Mouse (Mus musculus): ENCODE measurements at regions not wholly inside any gene's neighbourhood (a gene's known extent, or its start where the extent isn't known, plus 50 kb on each side); places are given as distances from the start of the nearest gene placed in this dataset.

DNA sequence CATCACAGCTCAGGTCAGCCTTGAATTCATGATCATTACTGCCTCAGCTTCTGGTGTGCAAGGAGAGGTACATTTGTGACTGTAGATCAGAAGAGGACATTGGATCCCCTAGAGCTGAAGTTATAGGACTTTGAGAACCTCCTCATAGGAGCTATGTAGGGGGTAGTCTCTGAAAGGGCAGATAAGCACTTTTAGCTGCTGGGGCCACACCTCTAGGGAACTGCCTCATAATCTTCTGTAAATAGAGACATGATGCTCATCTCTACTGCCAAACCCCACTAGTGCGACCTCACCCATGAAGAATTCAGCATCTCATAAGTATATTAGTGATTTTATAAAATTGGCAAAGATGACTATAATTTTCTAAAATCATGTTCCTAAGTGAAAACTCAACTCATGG is 80.7 kb upstream of the Marcks start:
- no peaks in the 10 kb centered on the region for H3K79me2 ChIP-seq (ENCODE audit: inconsistent target)
- 100% methylated on average over 1 of the region's 1 CpGs for WGBS (ENCODE audit: missing documents)
- H3K27ac ChIP-seq = no peak overlapping the region
- H3K36me3 ChIP-seq (ENCODE audit: inconsistent target) = no peaks in the 10 kb centered on the region
- no peak overlapping the region for H3K4me3 ChIP-seq (ENCODE audit: inconsistent target)

DNA sequence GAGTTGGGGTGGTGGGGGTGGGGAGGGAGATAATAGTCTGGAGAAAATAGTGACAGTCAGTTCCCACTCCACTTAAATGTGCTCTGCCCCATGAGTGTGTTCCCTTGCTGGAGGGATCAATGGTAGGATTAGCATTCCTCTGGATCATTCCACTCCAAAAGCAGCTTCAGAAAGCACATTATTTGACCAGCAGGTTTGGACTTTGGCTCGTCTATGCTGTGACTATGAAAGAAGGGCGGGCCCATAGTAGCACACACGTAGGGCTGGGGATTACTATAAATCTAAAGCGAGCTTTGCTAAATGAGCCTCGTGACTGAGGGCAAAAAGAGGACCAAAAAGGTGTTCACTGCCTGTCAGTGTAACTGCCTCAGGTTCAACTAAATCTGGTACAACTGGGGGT is 75.9 kb upstream of the Marcks start:
- Histone ChIP-seq H3K36me3 (ENCODE audit: inconsistent target) (no peaks in the 10 kb centered on the region), H3K27ac (no peak overlapping the region), H3K4me3 (ENCODE audit: inconsistent target) (no peak overlapping the region), H3K79me2 (ENCODE audit: inconsistent target) (no peaks in the 10 kb centered on the region)
- 89% methylated on average over 5 of the region's 5 CpGs for WGBS (ENCODE audit: missing documents)

DNA sequence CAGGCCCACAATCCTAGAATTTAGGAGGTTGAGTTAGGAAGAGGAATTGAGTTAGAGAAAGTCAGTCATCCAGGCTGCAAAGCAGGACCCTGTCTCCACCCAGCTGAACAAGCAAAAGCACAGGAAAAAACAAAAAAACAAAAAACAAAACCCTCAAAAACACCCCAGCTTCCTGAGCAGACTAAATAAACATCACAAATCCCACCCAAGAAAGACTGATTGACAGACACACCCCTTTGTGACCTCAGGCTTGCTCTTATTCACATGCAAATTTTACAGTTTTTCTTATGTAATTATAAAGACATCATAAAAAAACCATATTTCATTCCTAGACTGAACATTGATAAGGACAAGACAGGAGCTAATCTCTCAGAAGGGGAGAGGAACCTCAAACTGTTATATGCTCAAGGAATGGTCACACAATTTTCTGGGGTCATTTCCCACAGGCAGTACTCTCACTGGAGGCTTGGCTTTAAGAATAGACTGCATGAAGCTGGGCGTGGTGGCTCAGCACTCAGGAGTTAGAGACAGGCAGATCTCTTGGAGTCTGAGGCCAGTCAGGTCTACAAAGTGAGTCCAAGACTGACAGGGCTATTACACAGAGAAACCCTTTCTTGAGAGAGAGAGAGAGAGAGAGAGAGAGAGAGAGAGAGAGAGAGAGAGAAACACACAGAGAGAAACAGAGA is 73.8 kb upstream of the Marcks start:
- Histone ChIP-seq H3K4me3 (ENCODE audit: inconsistent target) (no peak overlapping the region), H3K79me2 (ENCODE audit: inconsistent target) (no peaks in the 10 kb centered on the region), H3K27ac (no peak overlapping the region), H3K36me3 (ENCODE audit: inconsistent target) (no peaks in the 10 kb centered on the region)
- 90% methylated on average over 1 of the region's 1 CpGs for WGBS (ENCODE audit: missing documents)

DNA sequence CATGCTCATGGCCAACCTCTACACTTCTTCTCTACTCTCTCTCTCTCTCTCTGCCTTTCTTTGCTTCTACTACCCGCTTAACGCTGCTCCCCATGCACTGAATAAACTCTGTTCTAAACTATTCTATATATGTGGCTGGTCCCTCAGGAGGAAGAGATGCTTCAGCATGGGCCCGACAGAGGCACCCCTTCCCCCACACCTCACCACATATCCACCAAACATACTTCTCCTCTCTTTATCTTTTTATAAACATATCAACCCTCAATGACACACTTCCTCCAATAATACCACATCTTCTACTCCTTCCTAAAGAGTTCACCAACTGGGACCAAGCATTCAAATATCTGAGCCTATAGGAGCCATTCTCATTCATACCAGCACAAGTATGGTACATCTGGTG is 72.6 kb upstream of the Marcks start:
- no peak overlapping the region for H3K27ac ChIP-seq
- H3K36me3 ChIP-seq (ENCODE audit: inconsistent target) = no peaks in the 10 kb centered on the region
- 61% methylated on average over 3 of the region's 3 CpGs for WGBS (ENCODE audit: missing documents)
- no peak overlapping the region for H3K4me3 ChIP-seq (ENCODE audit: inconsistent target)
- no peaks in the 10 kb centered on the region for H3K79me2 ChIP-seq (ENCODE audit: inconsistent target)

DNA sequence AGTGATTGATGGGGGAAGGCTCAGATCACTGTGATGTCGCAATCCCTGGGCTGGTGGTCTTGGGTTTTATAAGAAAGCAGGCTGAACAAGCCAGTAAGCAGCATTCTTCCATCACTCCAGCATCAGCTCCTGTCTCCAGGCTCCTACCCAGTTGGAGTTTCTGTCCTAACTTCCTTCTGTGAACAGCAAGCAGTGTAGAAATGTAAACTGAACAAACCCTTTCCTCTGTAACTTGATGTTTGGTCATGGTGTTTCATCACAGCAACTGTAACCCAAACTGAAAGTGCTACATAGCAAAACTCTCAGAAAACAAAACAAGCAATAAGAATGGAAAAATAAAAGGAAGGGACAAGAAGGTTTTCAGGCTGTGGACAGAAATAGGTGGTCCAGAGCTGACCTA is 71.5 kb upstream of the Marcks start:
- no peak overlapping the region for H3K4me3 ChIP-seq (ENCODE audit: inconsistent target)
- H3K79me2 ChIP-seq (ENCODE audit: inconsistent target) = no peaks in the 10 kb centered on the region
- no peak overlapping the region for H3K27ac ChIP-seq
- no peaks in the 10 kb centered on the region for H3K36me3 ChIP-seq (ENCODE audit: inconsistent target)
- WGBS (ENCODE audit: missing documents) = 94% methylated on average over 1 of the region's 1 CpGs

DNA sequence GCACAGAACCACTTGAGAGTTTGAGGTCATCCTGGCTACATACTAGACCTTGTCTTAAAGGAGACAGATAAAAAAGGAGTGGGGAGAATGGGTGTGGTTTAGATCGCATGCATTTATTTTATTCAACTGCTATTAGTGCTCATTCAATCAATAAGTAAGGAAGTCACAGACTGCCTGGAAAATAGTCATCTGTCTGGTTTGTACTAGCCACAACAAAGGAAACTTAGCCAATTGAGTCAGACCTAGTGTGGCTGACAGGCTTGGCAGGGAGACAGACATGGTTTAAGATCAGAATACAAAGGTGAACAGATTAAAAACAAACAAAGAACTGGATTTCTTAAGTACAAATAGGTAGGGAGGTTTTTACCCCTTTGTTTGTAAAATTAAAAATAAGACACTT is 68.3 kb upstream of the Marcks start:
- no peaks in the 10 kb centered on the region for H3K36me3 ChIP-seq (ENCODE audit: inconsistent target)
- WGBS (ENCODE audit: missing documents) = 100% methylated on average over 1 of the region's 1 CpGs
- H3K27ac ChIP-seq = no peak overlapping the region
- no peak overlapping the region for H3K4me3 ChIP-seq (ENCODE audit: inconsistent target)
- H3K79me2 ChIP-seq (ENCODE audit: inconsistent target) = no peaks in the 10 kb centered on the region

DNA sequence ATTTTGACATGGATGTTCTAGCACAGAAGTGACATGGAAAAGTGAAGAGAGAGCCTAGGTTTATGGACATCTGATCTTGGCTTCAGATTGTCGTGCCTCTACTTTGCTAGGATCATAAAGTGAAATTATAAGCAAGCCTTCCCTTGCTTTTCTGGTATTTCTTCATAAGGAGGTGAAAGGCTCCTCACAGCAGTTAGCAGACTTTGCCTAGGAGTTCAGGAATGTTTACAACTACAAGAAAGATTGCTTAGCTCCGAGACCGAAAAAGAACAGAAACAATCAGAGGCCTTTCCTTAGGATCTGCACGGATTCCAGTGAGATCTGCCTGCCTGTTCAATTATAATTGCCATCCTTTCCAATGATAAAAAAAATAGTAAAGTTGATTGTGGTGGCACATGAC is 67.8 kb upstream of the Marcks start:
- Histone ChIP-seq H3K27ac (no peak overlapping the region), H3K79me2 (ENCODE audit: inconsistent target) (no peaks in the 10 kb centered on the region), H3K36me3 (ENCODE audit: inconsistent target) (no peaks in the 10 kb centered on the region), H3K4me3 (ENCODE audit: inconsistent target) (no peak overlapping the region)
- 97% methylated on average over 4 of the region's 4 CpGs for WGBS (ENCODE audit: missing documents)

DNA sequence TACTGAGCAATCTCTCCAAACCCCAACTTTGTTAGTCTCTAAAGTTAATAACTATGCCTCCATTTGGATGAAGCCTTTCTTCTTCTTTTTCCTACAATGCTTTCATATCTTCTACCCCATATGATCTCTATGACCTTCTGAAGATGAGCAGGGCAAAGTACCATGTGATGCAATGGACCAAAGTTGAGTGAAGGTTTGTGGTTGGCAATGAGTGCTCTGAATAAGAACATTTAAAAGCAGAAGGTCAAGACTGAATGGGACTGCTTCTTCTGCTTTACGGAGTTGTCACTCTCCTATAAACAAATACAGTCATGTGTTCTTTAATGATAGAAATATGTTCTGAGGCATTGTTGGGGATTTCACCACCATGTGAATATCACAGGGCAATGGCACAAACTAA is 65.0 kb upstream of the Marcks start:
- 60% methylated on average over 1 of the region's 1 CpGs for WGBS (ENCODE audit: missing documents)
- Histone ChIP-seq H3K79me2 (ENCODE audit: inconsistent target) (no peaks in the 10 kb centered on the region), H3K27ac (no peak overlapping the region)

DNA sequence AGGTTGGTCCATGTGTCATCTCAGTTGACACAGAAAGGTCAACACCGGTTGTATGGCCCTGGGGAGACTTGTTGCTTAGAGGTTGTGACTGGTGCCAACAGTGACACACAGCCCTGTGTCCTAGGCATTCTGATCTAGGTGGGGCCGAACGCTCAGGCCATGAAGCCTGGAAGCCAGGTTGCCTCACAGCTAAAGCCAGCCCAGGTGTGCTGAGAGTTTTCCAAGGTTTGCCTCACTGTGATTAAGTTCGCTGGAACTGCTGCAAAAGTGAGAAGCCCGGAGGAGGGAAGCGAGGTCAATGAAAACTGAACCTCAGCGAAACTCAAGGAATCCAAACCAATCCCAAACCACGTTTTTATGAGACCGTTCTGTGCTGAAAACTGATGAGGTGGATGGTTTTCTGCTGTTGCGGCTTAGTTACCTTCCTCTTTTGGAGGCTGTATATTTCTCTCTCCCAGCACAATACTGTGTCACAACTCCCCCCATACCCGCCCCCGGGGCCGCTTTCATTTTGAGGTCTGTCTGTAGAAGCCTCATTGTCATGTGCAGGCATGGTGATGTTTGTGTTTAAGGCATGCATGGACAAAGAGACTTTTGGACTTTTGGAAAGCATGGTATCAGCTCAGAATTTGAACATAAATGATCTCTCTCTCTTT is 56.2 kb upstream of the Marcks start:
- Histone ChIP-seq H3K4me3 (ENCODE audit: inconsistent target) (no peak overlapping the region), H3K79me2 (ENCODE audit: inconsistent target) (no peaks in the 10 kb centered on the region), H3K36me3 (ENCODE audit: inconsistent target) (no peaks in the 10 kb centered on the region), H3K27ac (peak overlapping the region; percentile 91)
- WGBS (ENCODE audit: missing documents) = 26% methylated on average over 13 of the region's 13 CpGs

More for the DNA sequence above, 65.0 kb upstream of the Marcks start:
- Histone ChIP-seq H3K4me3 (ENCODE audit: inconsistent target) (no peak overlapping the region), H3K36me3 (ENCODE audit: inconsistent target) (no peaks in the 10 kb centered on the region)

DNA sequence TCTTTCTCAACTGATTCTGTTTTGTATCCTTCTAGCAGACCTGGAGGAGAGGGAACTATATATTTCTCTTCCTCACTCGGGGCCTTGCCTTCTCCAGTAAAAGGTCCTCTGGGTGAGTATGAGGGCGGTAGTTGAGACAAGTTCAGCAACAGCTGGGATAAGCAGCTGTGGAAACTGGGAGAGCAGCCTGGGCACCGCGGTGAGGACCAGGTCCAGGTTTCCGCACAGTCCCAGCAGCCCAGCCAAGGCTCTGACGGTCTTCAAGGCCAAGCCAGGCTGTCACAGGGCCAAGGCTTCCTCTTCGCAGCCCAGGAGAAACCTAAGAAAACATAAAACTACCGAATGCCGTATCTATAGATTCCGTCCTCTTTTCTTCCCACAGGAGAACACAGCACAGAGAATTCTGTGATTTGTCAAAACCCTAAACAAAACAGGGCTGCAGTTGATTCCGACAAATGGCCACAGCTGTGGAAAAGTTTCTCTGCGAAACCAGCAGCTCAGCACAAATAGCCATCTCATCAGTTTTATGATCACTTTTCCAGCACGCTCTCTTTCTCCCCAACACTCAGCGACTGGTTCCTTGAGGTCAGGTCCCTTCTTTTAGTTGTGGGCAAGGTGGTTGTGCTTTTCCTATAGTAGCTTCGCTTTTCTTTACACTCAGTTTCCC is 55.5 kb upstream of the Marcks start:
- Histone ChIP-seq H3K36me3 (ENCODE audit: inconsistent target) (no peaks in the 10 kb centered on the region), H3K27ac (peak overlapping the region; percentile 91), H3K79me2 (ENCODE audit: inconsistent target) (no peaks in the 10 kb centered on the region), H3K4me3 (ENCODE audit: inconsistent target) (no peak overlapping the region)
- WGBS (ENCODE audit: missing documents) = 89% methylated on average over 14 of the region's 15 CpGs

DNA sequence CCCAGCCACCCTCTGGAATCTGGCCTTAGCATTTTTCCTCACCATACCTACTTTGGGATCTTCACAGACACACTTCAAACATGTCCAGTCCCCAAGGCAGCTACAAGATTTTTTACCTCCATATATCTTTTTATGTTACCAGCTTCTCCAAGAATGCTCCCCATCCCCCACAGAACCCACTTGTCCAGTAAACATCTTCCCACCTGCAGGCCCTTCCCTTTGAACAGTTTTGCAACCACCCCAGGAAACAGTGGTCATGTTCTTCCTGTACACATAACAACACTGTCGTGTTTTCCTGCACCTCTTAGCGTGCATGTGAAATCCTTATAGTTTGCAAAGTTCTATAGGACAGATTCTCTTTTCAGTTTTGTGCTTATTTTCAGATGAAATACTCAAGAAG is 53.9 kb upstream of the Marcks start:
- WGBS (ENCODE audit: missing documents) = 54% methylated on average over 2 of the region's 2 CpGs
- peak overlapping the region; percentile 34 for H3K27ac ChIP-seq
- H3K4me3 ChIP-seq (ENCODE audit: inconsistent target) = no peak overlapping the region

DNA sequence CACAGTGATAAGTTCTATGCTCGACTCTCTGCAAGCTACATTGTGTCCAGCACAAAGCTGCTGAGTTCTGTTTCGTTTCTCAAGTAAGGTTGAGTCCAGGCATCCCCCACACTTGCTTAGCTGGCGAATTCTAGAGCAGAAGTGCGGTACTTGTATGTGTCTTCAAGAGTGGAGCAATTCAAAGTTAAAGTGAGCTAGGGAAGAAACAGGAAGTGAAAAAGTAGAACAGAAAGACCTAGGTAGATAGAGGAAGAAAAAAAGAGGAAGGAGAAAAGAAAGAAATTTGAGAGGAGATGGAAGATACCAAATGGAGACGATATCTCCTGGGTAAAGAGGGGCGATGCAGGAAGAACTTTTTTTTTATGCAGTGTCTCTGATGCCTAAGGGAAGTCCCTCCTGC is 51.4 kb upstream of the Marcks start:
- 0% methylated on average over 6 of the region's 6 CpGs for WGBS (ENCODE audit: missing documents)
- H3K79me2 ChIP-seq (ENCODE audit: inconsistent target) = no peaks in the 10 kb centered on the region
- H3K27ac ChIP-seq = peak overlapping the region; percentile 92
- no peak overlapping the region for H3K4me3 ChIP-seq (ENCODE audit: inconsistent target)
- no peaks in the 10 kb centered on the region for H3K36me3 ChIP-seq (ENCODE audit: inconsistent target)

More for the DNA sequence above, 53.9 kb upstream of the Marcks start:
- Histone ChIP-seq H3K79me2 (ENCODE audit: inconsistent target) (no peaks in the 10 kb centered on the region), H3K36me3 (ENCODE audit: inconsistent target) (no peaks in the 10 kb centered on the region)

Measured in macrophage (primary cell).